Mouse (Mus musculus): ENCODE data around the gene Prpf6.

The Prpf6 gene

DNA sequence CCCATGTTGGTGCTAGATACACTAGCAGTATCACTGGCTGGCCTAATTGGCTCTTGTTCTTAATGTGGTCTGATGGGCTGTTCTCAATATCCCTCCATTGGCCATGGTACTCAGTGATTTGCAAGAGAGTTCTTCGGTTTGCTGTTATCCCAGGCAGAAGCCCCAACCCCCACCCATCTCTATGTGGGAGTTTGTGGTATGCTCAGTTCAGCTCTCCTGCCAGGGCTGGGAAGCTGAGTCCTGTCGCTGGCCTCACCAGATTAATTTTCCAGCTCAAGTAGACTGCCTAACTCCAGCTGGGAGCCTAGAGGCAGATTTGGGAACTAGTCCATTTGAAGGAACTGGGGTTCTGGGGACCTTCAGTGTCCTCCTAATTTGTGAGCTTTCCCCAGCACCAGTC, 65.8 kb downstream of the Prpf6 start:
- no peak for DNase-seq (ENCODE audit: low read depth, low spot score)

DNA sequence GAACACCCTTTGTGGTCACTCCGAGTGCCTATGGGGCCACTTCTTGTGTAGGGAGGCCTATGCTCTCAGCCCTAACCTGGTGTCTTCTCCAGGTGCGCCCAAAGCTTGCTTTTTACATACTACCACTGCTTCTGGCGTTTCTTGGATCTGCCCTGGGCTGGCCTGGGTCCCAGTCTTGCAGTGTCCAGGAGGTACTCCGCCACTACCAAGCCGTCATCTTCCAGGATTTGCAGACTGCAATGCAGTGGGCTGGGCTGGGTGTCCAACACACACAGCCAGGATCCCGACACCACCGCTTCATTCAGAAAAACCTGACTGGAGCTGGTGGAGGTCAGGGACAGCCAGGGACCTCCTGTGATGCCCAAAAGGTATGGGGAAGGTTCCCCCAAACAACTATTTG, 66.9 kb downstream of the Prpf6 start:
- DNase-seq (ENCODE audit: low read depth, low spot score), result no peak

DNA sequence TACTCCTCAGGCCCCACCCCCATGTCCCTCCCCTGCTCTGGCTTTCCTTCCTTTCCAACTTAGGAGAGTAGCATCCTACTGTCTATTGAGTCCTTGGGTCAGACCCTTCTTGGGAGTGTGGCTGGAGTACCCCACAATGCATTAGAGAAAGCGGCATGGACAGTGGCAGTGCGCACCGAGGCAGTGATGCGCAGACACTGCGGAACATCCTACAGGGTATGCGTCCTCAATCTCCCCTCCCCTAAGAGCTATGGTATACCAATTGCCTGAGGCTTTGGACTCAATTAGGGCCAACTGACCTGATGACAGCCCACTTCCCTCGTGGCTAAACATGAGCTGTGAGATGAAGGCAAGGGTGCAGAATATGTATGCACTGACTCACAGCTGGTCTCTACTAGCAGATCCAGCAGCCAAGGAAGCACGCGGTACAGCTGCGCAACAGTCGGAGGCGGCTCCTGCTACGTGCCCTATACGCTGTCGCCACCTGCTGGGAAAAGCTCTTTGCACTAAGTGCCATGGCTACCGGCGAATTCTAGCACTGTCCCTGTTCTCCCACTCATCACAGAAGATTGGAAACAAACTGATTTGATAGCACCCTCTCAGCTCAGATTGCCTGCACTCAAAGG, 67.4 kb downstream of the Prpf6 start:
- no peak for DNase-seq (ENCODE audit: low read depth, low spot score)

DNA sequence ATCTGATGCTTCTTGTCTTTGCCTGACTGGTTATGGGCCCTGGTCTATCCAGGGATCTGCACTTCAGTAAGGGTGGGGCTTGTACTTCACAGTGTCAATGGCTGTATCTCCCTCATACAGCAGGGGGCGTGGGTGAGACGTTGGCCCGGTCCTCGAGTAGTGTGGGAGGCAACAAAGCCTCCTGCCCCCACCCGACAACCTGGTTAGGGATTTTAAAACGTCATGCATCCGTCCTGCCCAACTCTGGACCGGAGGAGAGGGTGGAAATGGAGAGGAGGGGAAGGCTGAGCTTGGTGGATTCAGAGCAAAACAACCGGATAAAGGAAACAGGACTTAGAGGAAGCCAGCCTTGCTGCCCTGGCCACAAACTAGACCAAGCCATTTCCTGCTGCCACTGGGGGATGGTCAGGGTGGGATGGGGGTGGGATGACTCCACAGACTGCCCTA, 68.0 kb downstream of the Prpf6 start:
- DNase-seq (ENCODE audit: low read depth, low spot score), result peak; percentile 67

DNA sequence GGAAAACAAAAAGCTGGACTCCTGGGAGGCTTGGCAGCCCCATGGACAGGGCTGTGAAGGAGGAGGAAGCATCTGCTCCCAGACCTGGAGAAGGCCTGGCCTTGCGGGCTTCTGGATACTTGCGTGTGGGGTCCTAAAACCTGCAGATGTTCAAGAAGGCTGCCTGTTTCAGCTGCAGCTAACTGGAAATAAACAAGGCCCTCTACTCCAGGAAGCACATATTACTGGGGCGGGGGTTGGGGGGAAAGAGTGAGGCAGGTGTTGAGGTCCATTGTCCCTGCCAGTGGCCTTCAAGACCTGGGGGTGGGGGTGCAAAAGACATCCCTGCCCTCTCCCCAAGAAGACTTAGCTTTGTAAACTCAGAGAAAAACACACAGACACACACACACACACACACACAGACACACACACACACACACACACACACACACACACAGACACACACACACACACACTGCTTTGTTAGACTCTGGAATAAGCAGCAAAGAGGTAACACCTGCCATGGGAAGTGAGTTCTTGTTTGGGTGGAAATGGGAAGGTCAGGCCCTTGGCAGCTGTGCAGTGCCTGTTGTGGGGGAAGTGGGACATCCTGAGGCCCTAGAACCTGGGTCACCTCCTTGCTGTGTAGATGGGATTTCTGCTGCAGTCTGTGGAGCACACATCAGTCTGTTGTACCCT, 71.1 kb downstream of the Prpf6 start:
- DNase-seq (ENCODE audit: low read depth, low spot score), result no peak

DNA sequence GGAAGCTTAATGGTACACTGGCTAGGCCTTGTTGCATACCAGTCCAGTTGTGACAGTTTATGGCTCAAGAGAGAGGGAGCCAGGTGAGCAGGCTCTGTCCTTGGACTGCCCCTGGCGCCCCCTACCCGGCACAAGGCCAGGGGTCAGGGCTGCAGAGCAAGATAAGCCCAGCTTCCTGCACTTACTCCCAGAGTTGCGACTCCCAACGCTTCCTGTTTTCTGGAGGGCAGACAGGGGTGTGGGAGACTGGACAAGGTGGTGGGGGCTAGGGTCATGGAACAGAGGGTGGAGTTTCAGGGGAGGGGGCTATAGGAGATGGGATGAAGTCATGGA, 71.6 kb downstream of the Prpf6 start:
- DNase-seq (ENCODE audit: low read depth, low spot score), result no peak

DNA sequence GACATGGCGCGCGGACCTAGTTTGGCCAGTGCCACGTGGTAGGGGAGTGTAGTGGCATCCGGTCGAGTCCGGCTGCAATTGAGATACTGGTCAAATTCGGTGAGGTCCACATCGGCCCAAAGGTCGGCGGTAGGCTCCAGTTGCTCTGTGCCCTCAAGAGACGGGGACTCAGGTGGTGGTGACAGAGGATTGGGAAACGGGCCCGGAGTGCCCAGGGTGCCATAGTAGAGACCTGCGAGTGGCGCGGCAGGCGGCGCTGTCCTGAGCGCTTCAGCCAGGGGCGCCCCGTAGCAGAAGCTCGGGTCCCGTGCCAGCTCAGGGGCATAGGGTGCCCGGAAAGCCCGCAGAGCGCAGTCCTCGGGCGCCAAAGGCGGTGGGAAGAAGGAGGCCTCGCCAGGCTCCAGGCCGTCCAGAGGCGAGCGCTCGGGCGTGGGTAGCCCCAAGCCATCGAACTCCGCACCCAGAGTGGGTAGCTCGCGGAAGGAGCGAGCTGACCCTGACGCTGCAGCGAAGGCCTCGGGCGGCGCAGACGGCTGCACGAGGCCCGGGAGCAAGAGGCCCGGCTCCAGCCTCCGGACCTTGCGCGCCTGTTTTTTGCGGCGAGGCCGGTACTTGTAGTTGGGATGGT, 78.7 kb downstream of the Prpf6 start:
- DNase-seq (ENCODE audit: low read depth, low spot score), result no peak

DNA sequence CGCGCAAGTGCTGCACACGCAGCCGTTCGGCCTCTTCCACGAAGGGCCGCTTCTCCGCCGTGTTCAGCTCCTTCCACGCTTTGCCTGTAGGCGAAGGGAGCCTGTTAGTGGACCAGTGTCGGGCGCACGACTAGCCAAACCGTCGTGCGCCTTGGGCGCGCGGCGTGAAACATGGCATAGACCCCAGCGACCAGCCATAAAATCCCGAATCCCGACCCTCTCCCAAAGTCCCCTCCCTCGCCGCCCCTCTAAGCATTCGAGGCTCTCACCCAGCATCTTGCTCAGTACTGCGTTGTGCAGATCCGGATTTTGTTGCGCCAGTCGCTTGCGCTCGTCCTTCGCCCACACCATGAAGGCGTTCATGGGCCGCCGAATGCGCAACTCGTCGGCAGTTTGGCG, 79.2 kb downstream of the Prpf6 start:
- DNase-seq (ENCODE audit: low read depth, low spot score), result no peak

DNA sequence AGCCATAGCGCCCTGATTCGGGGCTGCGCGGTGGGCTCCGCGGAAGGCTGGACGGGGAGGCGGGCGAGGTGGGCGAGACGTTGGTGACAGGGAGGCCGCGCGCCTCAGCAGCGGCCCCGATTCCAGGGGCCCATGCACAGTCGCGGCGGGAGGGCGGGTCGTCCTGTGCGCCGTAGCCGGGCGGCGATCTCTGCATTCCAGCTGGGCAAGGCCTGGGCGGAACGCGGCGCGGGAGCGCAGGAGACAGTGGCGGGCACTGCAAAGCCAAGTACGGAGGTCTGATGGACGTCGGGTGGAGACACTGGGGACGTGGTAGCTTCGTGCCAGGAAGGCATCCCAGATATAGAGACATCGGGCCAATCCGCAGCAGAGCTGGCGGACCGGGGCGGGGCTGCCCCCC, 79.7 kb downstream of the Prpf6 start, which contains the start of gene Sox18:
Gene Sox18, minus strand, starts transcription at position 315 of the 400 bp plus-strand sequence.
- no peak for DNase-seq (ENCODE audit: low read depth, low spot score)

DNA sequence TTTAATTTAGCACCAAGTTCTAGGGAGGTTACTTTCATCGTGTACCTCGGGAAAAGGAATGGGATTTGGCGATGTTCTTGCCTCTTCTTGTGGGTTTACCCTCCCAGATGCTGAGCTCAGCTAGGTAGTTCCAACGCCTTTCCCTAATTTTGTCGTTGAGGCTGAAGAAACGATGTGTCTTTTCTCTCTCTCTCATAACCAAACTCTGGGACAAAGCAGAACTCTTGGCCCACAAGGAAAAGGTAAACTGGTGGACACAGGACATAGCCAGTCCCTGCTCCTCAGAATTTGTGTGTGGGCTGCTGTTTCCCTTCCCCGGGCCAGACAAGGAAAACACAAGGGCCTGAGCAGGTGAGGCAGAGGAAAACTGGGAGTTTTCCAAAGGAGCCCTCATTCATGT, 80.3 kb downstream of the Prpf6 start:
- DNase-seq (ENCODE audit: low read depth, low spot score), result no peak

DNA sequence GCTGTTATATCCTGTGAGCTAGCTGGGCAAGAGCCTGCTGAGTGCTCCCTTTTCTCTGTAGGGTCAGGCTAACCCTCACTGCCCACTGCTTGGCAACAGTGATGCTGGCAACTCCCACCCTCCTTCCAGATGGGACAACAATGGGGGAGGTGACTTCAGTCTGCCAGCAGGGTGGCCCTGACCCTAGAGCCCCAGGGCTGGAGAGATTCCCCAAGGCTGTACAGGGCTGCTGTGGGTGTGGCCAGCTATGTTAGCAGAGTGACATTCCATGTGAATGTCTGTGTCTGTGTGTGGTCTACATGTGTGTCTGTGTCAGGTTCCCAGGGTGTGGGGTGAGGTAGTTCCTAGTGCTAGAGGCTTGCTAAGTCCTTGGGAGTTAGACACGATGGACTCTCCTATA, 81.8 kb downstream of the Prpf6 start:
- no peak for DNase-seq (ENCODE audit: low read depth, low spot score)

DNA sequence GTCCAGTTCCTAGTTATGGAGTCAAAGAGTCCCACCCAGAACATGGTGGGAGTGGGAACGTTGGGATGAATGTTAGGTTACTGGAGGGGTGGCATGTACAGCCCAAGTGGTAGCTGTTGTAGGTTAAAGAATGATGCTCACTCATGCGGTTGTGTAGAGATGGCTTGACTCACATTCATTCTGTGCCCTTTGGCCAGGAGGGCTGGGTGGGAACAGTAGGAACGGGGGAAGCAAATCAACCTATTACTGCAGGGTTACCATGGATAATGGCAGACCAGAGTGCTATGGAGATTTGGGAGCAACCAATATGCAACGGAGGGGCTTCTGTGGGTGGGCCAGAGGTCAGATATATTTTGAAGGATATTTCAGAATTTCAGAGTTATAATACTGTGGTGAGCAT, 83.3 kb downstream of the Prpf6 start:
- no peak for DNase-seq (ENCODE audit: low read depth, low spot score)

DNA sequence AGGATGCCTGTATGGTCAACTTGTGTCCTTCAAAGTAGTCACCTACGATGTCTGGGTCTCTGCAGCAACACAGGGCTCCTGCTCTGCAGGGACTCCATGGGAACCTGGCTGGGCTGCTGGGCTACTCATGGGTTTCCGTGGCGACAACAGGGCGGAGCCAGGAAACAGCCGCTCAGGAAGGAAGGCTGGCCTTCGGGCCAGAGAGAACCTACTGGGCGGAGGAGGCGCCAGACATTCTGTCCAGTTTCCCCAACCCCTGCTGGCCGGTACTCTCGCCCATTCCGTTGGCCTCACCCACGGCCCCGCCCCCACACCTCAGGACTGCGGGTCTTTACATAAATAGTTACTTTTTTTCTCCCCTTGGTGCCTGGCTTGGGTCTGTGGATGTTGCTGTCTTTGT, 83.8 kb downstream of the Prpf6 start:
- DNase-seq (ENCODE audit: low read depth, low spot score), result no peak

DNA sequence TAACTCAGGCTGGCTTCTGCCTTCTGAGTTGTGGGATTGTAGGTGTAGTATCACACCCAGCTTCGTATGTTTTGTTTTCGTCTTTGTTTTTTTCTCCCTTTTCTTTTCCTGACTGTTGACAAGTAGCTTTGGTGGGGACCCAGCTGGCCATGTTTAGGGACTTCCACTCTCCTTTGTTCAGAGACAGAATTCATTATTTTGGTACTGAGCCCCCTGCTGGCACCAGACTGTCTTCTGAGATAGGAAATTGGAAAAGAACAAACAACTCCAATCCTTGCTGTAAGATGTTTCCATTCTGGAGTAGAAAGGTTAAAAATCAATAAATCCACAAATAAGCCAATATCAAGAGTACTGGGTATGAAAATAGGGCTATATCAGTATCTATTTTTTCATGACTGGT, 84.8 kb downstream of the Prpf6 start:
- no peak for DNase-seq (ENCODE audit: low read depth, low spot score)

DNA sequence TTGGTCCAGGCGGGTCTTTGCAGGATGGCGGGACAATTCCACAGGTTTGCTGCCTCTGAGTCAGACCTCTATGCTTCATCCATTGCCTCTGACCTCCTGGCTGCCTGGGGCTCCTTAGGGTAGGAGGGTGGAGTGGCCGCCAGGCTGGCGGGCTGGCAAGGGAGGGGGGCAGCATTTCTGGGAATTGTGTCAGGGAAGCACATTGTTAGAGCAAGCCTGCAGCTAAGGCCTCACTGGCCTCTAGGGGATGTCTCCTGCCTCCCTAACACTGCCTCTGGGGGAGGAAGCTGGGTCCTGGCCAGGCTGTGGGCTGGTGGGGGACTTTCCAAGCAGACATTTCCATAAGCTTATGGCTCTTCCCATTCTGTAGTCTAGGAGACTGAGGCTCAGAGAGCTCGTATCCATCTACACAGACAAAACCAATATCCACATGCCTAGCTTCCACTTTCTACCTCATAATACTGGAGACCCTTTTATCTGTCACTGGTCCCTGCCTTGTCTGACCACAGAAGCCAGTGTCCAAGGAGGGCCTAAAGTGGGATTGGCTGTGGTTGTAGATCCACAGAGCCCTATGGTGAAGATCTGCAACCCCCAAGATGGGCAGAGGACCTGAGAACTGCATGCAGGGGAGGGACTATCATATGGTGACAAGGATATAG, 85.6 kb downstream of the Prpf6 start:
- DNase-seq (ENCODE audit: low read depth, low spot score), result no peak

DNA sequence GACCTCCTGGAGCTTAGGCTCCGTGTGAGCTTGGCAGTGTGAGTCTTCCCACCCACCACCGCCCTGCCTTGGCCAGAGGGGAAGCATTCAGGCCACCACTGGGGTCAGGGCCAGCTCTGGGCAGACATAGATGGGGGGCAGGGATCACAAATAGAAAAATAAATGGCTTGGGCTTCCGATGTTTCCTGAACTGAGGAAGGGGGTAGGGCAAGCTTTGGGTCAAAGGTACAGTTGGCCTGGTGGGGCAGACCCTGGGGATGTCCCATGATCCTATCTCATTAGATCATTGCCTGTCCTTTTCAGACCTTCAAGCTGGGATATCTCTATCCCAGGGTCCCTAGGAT, 86.1 kb downstream of the Prpf6 start:
- no peak for DNase-seq (ENCODE audit: low read depth, low spot score)

DNA sequence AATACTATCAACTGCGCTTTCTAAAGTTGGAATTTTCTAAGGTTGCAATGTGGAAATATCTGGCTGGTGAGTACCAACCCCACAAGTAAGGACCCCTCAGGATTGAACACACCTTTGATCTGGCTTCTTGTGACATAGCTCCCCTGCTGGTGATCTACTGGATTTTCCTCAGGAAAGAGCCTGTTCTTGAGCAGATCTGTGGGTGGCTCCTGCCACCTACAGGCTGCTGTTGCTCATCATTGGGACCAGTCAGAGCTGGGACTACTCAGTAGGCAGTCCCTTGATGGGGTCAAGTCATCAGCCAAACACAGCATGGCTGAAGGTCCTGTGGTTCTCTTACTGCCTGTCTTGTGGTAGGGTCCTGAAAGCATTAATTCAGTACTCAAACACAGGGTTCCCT, 87.1 kb downstream of the Prpf6 start:
- DNase-seq (ENCODE audit: low read depth, low spot score), result peak; percentile 81

DNA sequence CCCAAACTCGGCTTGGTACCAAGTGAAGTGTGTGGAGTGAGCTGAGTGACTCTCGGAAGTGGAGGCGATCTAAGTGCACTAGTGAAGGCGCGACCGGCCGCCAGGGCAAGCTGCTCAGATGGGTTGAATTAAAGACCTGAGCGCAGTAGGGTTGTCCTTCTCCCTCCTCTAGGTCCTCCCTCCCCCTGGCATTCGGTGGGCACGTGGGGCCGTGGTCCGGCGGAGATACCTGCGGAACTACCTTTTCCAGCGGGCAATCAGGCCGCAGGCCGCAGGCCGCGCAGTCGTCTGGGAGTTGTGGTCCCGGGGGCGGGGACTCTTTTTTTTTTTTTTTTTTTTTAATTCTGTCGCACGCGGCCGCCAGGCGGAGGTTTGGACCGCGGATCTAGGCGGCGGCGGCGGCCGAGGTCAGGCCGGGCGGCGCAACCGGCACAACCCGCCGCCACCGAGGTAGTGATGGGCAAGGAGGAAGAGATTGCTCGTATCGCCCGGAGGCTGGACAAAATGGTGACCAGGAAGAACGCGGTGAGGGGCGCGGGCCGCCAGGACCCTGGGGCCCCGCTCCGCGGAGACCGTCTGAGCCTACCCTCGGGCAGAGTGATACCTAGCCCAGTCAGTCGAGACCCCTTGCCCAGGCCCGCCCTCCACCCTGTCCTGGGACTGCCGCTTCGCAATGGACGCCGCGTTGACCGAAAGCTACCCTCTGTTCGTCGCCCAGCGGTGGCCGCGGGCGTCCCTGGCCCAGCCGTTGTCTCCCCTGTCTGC, 88.5 kb downstream of the Prpf6 start, which contains the start of gene Tcea2:
Gene Tcea2, plus strand, starts transcription at position 360 of the 765 bp plus-strand sequence.
- DNase-seq (ENCODE audit: low read depth, low spot score), result no peak

DNA sequence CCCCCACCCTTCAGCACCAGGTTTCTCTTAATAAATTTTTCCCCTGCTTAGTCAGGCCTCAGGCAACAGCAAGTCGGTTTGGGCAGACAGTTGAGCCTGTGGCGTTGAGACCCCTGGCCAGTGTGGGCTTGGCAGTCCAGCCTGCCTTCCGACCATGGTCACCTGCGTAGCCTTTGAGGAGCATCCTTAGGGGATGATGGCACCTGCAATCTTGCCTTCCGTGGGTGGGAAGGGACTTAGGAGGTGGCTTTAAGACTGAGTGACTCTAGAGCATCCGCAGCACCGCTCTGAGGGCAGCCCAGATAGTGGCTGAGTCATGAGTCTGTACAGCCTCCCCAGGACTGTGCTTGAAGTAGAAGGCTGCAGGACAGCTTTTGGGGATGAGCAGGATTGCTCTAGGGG, 89.0 kb downstream of the Prpf6 start:
- no peak for DNase-seq (ENCODE audit: low read depth, low spot score)

DNA sequence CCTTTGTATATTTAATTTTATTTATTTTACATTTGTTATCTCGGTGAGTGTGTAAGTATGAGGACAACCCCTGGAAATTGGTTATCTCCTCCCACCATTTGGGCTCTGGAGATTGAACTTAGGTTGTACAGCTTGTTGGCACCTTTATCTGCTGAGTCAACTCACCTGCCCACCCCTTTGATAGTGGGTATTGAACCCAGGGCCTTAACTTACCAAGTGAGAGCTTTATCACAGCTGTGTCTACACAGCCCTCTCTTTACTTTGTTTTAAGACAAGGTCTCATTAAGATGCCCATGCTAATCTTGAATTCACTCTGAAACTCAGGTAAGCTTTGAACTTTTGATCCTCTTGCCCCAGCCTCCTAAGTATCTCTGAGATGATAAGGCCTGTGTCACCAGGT, 90.3 kb downstream of the Prpf6 start:
- no peak for DNase-seq (ENCODE audit: low read depth, low spot score)

DNA sequence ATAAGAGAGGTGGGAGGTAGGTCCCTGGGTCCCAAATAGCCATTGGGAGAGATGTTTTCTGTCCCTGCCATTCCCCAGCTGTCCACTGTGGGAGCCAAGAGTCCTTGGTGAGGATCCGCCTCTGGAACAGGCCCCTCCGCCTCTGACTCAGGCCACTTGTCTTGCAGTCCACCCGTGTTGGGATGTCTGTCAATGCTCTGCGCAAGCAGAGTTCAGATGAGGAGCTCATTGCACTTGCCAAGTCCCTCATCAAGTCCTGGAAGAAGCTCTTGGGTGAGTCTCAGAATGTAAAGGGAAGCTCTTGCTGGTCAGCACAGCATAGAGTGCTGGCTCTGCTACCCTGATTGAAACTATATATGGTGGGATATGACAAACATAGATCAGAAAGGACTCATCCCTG, 91.7 kb downstream of the Prpf6 start:
- DNase-seq (ENCODE audit: low read depth, low spot score), result no peak

DNA sequence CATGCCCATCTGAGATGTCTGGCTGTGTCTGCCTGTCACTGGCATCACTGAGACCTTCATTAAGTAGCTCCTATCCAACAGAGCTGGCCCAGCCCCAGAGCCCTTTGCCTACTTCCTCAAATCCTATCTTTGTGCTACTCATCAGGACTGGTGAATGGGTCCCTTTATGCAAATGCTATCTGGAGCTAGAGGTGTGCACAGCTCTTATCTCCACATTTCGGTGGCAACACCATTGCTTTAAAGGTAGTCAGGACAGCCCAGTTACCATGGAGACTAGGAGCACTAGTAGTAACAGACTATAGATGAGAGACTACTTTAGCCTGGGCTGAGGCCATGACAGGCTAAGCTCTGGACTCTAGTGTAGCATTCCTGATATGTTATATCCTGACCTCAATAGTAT, 93.0 kb downstream of the Prpf6 start:
- no peak for DNase-seq (ENCODE audit: low read depth, low spot score)

Measured in telencephalon, adult 2 months (tissue).